Mouse (Mus musculus) hindbrain, postnatal 0 days (tissue): ENCODE results near the gene Defb41. TPM values are rescaled to one million over a fixed set of nuclear protein-coding genes. Genes with fewer than 3 reads are reported as not detected.
"Not testable (repeated sequence)": the region's sequence is repeated elsewhere in the genome, so short reads cannot be mapped to it uniquely, and the experiment has no call there.

Experiments
- ATAC-seq: fragments of 200-750 bp; cut with Nextera tagmentation; 2 replicates; pipeline ENCODE4 v1.8.0; 2017; ENCODE audit warnings: mild to moderate bottlenecking, moderate TSS enrichment, moderate library complexity
- DNase-seq: peaks from one replicate; pipeline ENCODE4 v3.0.0-alpha.2; 2015; ENCODE audit warnings: low spot score
- H3K27ac ChIP-seq: fragments of 300-500 bp; sonication (generic); 2 replicates; pipeline ENCODE4 v1.5.1; 2014; ENCODE audit warnings: mild to moderate bottlenecking
- H3K27me3 ChIP-seq: fragments of 300-500 bp; sonication (generic); 2 replicates; pipeline ENCODE4 v1.6.1; 2014; ENCODE audit warnings: low read length, mixed read lengths; ENCODE audit not compliant: insufficient read depth
- H3K36me3 ChIP-seq: fragments of 300-500 bp; sonication (generic); 2 replicates; pipeline ENCODE4 v1.6.1; 2014; ENCODE audit warnings: low read length, mixed read lengths; ENCODE audit not compliant: insufficient read depth
- H3K4me1 ChIP-seq: fragments of 300-500 bp; sonication (generic); 2 replicates; pipeline ENCODE4 v1.6.1; 2014; ENCODE audit warnings: antibody characterized with exemption, low read length, mixed read lengths; ENCODE audit not compliant: insufficient read depth
- H3K4me2 ChIP-seq: fragments of 300-500 bp; sonication (generic); 2 replicates; pipeline ENCODE4 v1.6.1; 2014; ENCODE audit warnings: low read depth, mild to moderate bottlenecking, low read length, moderate library complexity, mixed read lengths
- H3K4me3 ChIP-seq: fragments of 300-500 bp; sonication (generic); 2 replicates; pipeline ENCODE4 v1.5.1; 2014; ENCODE audit warnings: low read length
- H3K9ac ChIP-seq: fragments of 300-500 bp; sonication (generic); replicated peaks from 2 replicates; pipeline ENCODE4 v1.6.1; 2014; ENCODE audit warnings: mild to moderate bottlenecking, low read length, moderate library complexity, mixed read lengths
- H3K9me3 ChIP-seq: fragments of 300-500 bp; sonication (generic); 2 replicates; pipeline ENCODE4 v1.6.1; 2016; ENCODE audit warnings: low read length, mixed read lengths
- CTCF ChIP-seq: IDR thresholded peaks from 2 replicates; pipeline ENCODE4 v1.5.1; 2016; ENCODE audit warnings: antibody characterized with exemption, control low read depth, low read depth
- WGBS: fragments of 180-500 bp; shearing (Covaris S2); extraction: QIAGEN DNeasy Blood & Tissue Kit; methylation state at CpG from one replicate; pipeline ENCODE4 v1.1.7; 2014; 5-methylcytosine and 5-hydroxymethylcytosine counted together
- polyA plus RNA-seq: library from polyadenylated mRNA; unstranded; fragments of >200 nt; fragmentation: Nextera tagmentation; extraction: Ambion mirVana; gene quantifications from 2 replicates; pipeline ENCODE4 v1.2.1, GENCODE M21; 2015
- total RNA-seq: library from RNA; depleted of rRNA; stranded (reverse); fragments of >200 nt; gene quantifications from 2 replicates; pipeline ENCODE4 v1.2.3, GENCODE M21; 2014; rRNA removed

Gene Defb41
- total and polyA plus RNA-seq, 2 experiments from 2014 or later = not detected

DNA sequence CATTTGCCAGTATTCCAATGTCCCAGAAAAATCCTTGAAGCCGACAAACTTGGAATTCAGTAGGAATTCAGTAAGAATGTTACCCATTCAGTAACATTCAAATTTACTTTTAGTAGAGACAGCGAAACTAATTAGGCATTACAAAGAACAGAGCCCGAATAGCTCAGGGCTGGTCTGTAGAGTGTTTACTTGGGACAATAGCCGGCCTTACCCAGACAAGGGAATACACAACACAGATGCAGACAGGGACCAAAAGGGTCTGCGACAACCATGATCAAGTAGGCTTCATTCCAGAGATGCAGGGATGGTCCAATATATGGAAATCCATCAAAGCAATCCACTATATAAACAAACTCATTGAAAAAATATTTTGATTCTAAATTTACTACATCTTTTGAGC lies 3.9 kb upstream of the Defb41 start:
- TF ChIP-seq CTCF = no peak
- Histone ChIP-seq H3K36me3 (no peaks in the 10 kb centered on the region), H3K9me3 (no peaks in the 10 kb centered on the region), H3K4me3 (no peak overlapping the region), H3K9ac (no peak overlapping the region), H3K4me1 (no peaks in the 10 kb centered on the region), H3K4me2 (no peak overlapping the region), H3K27me3 (no peaks in the 10 kb centered on the region), H3K27ac (no peak overlapping the region)
- 42% methylated on average over 5 of the region's 5 CpGs for WGBS
- ATAC-seq = no peak
- no peak for DNase-seq

DNA sequence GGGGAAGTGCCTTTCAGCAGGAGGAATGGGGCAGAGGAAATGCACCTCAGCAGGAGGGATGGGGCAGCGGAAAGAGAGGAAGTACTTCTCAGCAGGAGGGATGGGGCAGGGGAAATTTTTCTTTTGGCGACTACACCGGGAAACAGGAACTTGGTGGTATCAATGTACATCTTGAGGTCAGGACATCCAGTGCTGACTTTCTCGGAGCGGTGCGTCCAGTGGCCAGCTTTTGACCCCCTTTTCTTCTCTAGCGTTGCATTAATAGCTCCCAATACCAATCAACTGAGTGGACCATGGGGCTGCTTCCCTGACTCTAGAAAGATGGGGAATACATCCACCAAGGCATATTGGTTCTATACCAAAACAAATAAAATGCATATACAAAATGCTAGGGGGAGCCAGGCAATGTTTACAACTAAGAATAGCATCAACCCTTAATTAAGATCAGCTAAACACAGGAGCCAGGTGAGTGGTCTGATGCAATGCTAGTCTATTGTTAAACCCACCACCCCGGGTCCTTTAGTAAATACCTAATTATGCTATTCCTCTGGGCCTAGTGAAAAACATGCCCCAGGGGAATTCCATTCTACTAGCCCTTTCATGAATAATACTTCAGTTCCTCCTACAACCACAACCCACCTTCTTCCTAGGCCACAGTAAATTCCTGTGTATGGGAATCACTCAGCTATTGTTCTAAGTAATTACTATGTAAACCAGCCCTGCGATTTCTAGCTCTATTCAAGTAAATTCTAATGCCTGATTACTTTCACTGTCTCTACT lies 18.9 kb downstream of the Defb41 start:
- H3K27me3 ChIP-seq, H3K4me2 ChIP-seq, H3K4me1 ChIP-seq, ATAC-seq, H3K36me3 ChIP-seq, H3K4me3 ChIP-seq, H3K9me3 ChIP-seq, H3K27ac ChIP-seq, DNase-seq, H3K9ac ChIP-seq: not testable (repeated sequence)
- WGBS = 86% methylated on average over 9 of the region's 9 CpGs

DNA sequence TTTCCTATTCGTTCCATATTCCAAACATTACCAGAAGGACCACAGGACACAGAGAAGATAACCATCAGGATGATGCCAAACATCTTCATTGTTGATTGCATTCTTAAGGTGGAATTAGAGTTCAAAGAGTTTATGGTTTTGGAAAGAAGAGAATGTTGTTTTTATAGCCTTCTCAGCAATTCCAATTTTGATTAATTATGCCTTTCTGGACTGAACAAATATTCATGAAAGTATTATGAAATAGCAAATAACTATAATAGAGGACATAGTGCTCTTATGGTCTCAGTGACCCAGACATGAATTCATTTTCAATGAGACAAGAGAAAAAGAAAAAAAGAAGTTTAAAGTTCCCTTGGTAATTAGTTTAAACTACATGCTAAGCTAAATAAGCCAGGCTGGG lies 27.6 kb downstream of the Defb41 start, which contains the start of gene Defb18:
Gene Defb18 (minus strand): TSS at position 101 of the 400 bp plus-strand sequence.
- TF ChIP-seq CTCF = no peak
- H3K27ac ChIP-seq = no peak within 1 kb of the TSS
- no peak within 1 kb of the TSS for H3K4me3 ChIP-seq
- H3K9me3 ChIP-seq = no peaks in the 10 kb centered on the region
- no peaks in the 10 kb centered on the region for H3K36me3 ChIP-seq
- no peak within 1 kb of the TSS for H3K4me2 ChIP-seq
- DNase-seq (no peak), ATAC-seq (no peak)
- H3K9ac ChIP-seq = no peak within 1 kb of the TSS
- 79% methylated on average over 1 of the region's 1 CpGs for WGBS
- H3K4me1 ChIP-seq = no peaks in the 10 kb centered on the region
- no peaks in the 10 kb centered on the region for H3K27me3 ChIP-seq

DNA sequence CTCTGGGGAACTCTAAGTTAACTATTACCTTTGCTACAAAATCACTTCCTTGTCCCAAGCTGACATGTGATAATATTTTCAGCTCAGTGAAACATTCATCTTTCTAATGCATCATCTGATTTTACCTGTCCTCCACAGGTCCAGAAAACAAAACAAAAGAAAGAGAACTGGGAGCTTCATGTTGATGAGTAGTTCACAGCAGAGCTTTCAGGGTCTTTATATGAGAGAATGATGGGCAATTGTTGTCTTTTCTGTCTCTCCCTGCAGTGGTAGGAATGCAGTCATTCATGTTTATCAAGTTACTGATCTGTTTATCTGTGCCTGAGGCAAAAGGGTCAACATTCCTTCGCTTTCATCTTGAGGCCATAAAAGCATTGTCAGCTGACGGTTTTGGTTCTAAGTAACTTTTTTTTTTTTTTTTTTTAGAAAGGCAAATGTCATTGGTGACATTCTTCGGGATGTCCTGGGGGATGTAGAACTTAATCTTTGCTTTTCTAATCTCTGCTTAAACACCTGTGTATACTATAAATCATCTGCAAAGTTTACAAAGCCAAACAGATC lies 41.5 kb downstream of the Defb41 start:
- no peak for ATAC-seq
- no peak overlapping the region for H3K9ac ChIP-seq
- H3K4me1 ChIP-seq = no peaks in the 10 kb centered on the region
- no peak for TF ChIP-seq CTCF
- no peak for DNase-seq
- no peaks in the 10 kb centered on the region for H3K27me3 ChIP-seq
- 44% methylated on average over 3 of the region's 3 CpGs for WGBS
- no peaks in the 10 kb centered on the region for H3K36me3 ChIP-seq
- no peak overlapping the region for H3K4me2 ChIP-seq
- no peak overlapping the region for H3K4me3 ChIP-seq
- H3K9me3 ChIP-seq = no peaks in the 10 kb centered on the region
- H3K27ac ChIP-seq = no peak overlapping the region

Other genes starting within 250 kb of the Defb41 start
- not detected in 2 replicates for gene Crisp4, start 119.2 kb downstream of the Defb41 start, total RNA-seq
- gene Crisp4, start 119.2 kb downstream of the Defb41 start, polyA plus RNA-seq = not detected in 2 replicates
- gene Defb18, start 27.7 kb downstream of the Defb41 start, total RNA-seq = not detected in 2 replicates
- not detected in 2 replicates for gene Defb18, start 27.7 kb downstream of the Defb41 start, polyA plus RNA-seq